Mouse (Mus musculus) heart, postnatal 36 days (tissue): ENCODE data around the gene Plekhj1. TPM values are rescaled to one million over a fixed set of nuclear protein-coding genes. Genes with fewer than 3 reads are reported as not detected.

Source experiments
- DNase-seq, 2 experiments: peaks; one replicate each; pipeline ENCODE4 v3.0.0; 2021 to 2022
- intact Hi-C: fragments of 180-260 bp; cut with DNase I; formaldehyde crosslinking; loops from one replicate; pipeline ENCODE4 v1.15.1; 2025
- total RNA-seq, 2 experiments: library from RNA; stranded (reverse); gene quantifications; 2 replicates each; pipeline ENCODE4 v1.2.3; 2021

Plekhj1 gene
- total RNA-seq, 2 experiments from 2014 or later = 29.3 to 31.3 TPM

- DNase-seq = no peak
- intact Hi-C loops = no loop called here
Measured at GRCm38 (mm10) chr10:80808099-80808984, 9.9 kb upstream of the Plekhj1 start.

GRCm38 (mm10) chr10:80807057-80807627 lies 8.7 kb upstream of the Plekhj1 start:
- peak; percentile 66 to 74 for DNase-seq
- intact Hi-C loops = no loop called here

GRCm38 (mm10) chr10:80806341-80807056 lies 8.1 kb upstream of the Plekhj1 start:
- no peak for DNase-seq
- intact Hi-C loops = no loop called here

GRCm38 (mm10) chr10:80805925-80806324 lies 7.5 kb upstream of the Plekhj1 start:
- intact Hi-C loops = no loop called here
- peak; percentile 67 to 79 for DNase-seq

GRCm38 (mm10) chr10:80805322-80805721 lies 6.9 kb upstream of the Plekhj1 start:
- DNase-seq = no peak
- intact Hi-C loops = no loop called here

GRCm38 (mm10) chr10:80804916-80805315 lies 6.5 kb upstream of the Plekhj1 start, which contains the start of gene Amh:
TSS of gene Amh (plus strand) at chr10:80805243.
- intact Hi-C loops = no loop called here
- DNase-seq = no peak

GRCm38 (mm10) chr10:80804340-80804739 lies 5.9 kb upstream of the Plekhj1 start:
- intact Hi-C loops = no loop called here
- no peak for DNase-seq

GRCm38 (mm10) chr10:80802996-80803395 lies 4.6 kb upstream of the Plekhj1 start:
- DNase-seq = no peak
- intact Hi-C loops = no loop called here

- no peak for DNase-seq
- intact Hi-C loops = no loop called here
Measured at GRCm38 (mm10) chr10:80802204-80802912, 3.9 kb upstream of the Plekhj1 start.

GRCm38 (mm10) chr10:80799070-80799566 lies 692 bp upstream of the Plekhj1 start:
- intact Hi-C loops = no loop called here

GRCm38 (mm10) chr10:80797186-80798149 lies 958 bp downstream of the Plekhj1 start:
- intact Hi-C loops = no loop called here
- DNase-seq = no peak

More at GRCm38 (mm10) chr10:80799070-80799566, 692 bp upstream of the Plekhj1 start:
- DNase-seq = no peak

GRCm38 (mm10) chr10:80796307-80796848 lies 2.0 kb downstream of the Plekhj1 start:
- intact Hi-C loops = no loop called here
- DNase-seq = no peak

GRCm38 (mm10) chr10:80794750-80795149 lies 3.7 kb downstream of the Plekhj1 start:
- intact Hi-C loops = no loop called here
- DNase-seq = no peak

- intact Hi-C loops = no loop called here
- DNase-seq = no peak
Measured at GRCm38 (mm10) chr10:80793803-80794202, 4.6 kb downstream of the Plekhj1 start.

- no peak for DNase-seq
- intact Hi-C loops = no loop called here
Measured at GRCm38 (mm10) chr10:80793033-80793784, 5.2 kb downstream of the Plekhj1 start.

- intact Hi-C loops = no loop called here
- DNase-seq = no peak
Measured at GRCm38 (mm10) chr10:80792175-80793032, 6.0 kb downstream of the Plekhj1 start.

- DNase-seq = no peak
- intact Hi-C loops = no loop called here
Measured at GRCm38 (mm10) chr10:80791476-80792174, 6.8 kb downstream of the Plekhj1 start.
